Mouse (Mus musculus): ENCODE data around the gene Cttnbp2nl.

GRCm38 (mm10) chr3:105012696-105013313, 40.1 kb downstream of the Cttnbp2nl start:
- TF ChIP-seq CTCF (IDR thresholded peaks at IDR 0.05; ENCODE audit: extremely low read depth, insufficient read depth, insufficient read length, insufficient replicate concordance) = no peak
- TF ChIP-seq POLR2A (IDR thresholded peaks at IDR 0.05; ENCODE audit: low read depth, low read length) = no peak

Measured in spleen, adult 2 months (tissue).